Mouse (Mus musculus) liver, embryonic 14.5 days (tissue): Measurements from ENCODE around the gene Pbxip1.

Source experiments
- CTCF ChIP-seq: IDR thresholded peaks from 2 replicates; pipeline ENCODE4 v1.5.1; 2016; ENCODE audit warnings: antibody characterized with exemption, low read depth, control low read depth
- EP300 ChIP-seq: IDR thresholded peaks from 2 replicates; pipeline ENCODE4 v1.6.1; 2016; ENCODE audit warnings: antibody characterized with exemption, low read depth

DNA sequence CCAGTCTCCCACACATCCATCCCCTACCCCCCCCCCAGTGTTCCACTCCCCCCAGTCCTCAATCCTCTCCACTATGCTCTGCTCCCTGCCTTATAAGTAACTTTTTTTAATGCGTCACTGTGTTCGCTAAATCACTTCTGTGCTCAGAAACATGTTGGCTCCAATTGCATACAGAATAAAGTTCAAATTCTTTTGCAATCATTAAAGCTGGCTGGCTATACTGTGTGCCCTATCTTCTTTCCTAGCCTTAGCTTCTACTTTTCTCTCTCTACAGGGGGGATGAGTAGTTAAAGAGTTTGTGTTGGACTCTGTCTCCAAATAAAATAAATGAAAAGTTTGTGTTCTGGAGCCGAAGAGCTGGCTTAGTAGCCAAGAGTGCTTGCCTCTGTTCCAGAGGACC, 26.8 kb upstream of the Pbxip1 start:
- TF ChIP-seq CTCF (no peak), EP300 (no peak)
